Mouse (Mus musculus): ENCODE results near the gene Supt16. TPM values are rescaled to one million over a fixed set of nuclear protein-coding genes. Genes with fewer than 3 reads are reported as not detected.

The Supt16 gene
- polyA plus RNA-seq, 1 experiment from 2014 or later, result 73.5 TPM

DNA sequence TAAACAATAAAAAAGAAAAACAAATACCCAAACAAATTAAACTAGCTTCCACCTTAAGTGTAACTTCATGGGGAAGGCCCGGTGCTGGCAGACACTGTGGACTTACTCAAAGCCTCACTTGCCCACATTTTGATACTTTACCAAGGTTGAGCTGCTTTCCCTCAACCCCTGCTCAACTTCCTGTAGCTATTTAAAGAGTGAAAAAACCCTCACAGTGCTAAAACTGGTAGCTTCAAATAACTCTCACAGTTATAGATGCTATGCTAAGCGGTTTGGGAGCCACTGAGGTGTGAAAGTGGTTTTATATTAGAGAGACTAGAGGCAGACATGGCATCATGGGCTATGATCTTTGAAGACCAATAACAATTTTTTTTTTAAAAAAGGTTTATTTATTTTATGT is 30.6 kb downstream of the Supt16 start:
- Histone ChIP-seq H3K9me3 (ENCODE audit: control insufficient read depth, low read length) (no peaks in the 10 kb centered on the region), H3K27ac (ENCODE audit: low read depth) (no peak overlapping the region), H3K36me3 (ENCODE audit: control insufficient read depth, insufficient read depth, low read length) (peaks cover 87% of the 10 kb centered on the region), H3K9ac (ENCODE audit: low read length) (no peak overlapping the region), H3K4me1 (replicated peaks; ENCODE audit: control insufficient read depth, insufficient read depth, low read length) (no peaks in the 10 kb centered on the region), H3K27me3 (replicated peaks; ENCODE audit: control insufficient read depth, insufficient read depth, low read length) (no peaks in the 10 kb centered on the region), H3K4me3 (ENCODE audit: low read depth, low read length) (no peak overlapping the region), H3K4me2 (ENCODE audit: low read length) (no peak overlapping the region)
- ATAC-seq (replicated peaks; ENCODE audit: low FRiP score, low TSS enrichment, low read depth) (no peak), DNase-seq (ENCODE audit: low spot score) (no peak)
- 93% methylated on average over 2 of the region's 2 CpGs for WGBS

GRCm38 (mm10) chr14:52160911-52161310 is 36.3 kb downstream of the Supt16 start:
- WGBS, result 86% methylated on average over 6 of the region's 6 CpGs
- no peak for ATAC-seq (replicated peaks; ENCODE audit: low FRiP score, low TSS enrichment, low read depth)
- Histone ChIP-seq H3K27me3 (replicated peaks; ENCODE audit: control insufficient read depth, insufficient read depth, low read length) (no peaks in the 10 kb centered on the region), H3K4me2 (ENCODE audit: low read length) (no peak overlapping the region), H3K9me3 (ENCODE audit: control insufficient read depth, low read length) (no peaks in the 10 kb centered on the region), H3K4me1 (replicated peaks; ENCODE audit: control insufficient read depth, insufficient read depth, low read length) (no peaks in the 10 kb centered on the region), H3K36me3 (ENCODE audit: control insufficient read depth, insufficient read depth, low read length) (peaks cover 77% of the 10 kb centered on the region), H3K27ac (ENCODE audit: low read depth) (no peak overlapping the region), H3K9ac (ENCODE audit: low read length) (no peak overlapping the region), H3K4me3 (ENCODE audit: low read depth, low read length) (no peak overlapping the region)
- DNase-seq (ENCODE audit: low spot score), result no peak

DNA sequence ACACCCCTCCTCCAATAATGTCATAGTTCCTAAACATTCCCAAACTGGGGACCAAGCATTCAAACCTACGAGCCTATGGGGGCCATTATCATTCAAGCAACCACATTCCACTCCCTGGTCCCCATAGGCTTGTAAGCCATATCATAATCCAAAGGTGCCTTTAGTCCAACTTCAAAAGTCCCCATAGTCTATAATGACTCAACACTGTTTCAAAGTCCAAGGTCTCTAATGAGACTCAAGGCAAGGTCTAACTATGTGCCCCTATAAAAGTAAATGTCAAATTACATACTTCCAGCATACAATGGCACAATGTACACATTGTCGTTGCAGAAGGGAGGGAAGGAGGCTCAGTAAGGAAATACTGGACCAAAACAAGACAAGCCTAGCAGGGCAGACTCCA is 42.2 kb downstream of the Supt16 start:
- Histone ChIP-seq H3K4me1 (replicated peaks; ENCODE audit: control insufficient read depth, insufficient read depth, low read length) (no peaks in the 10 kb centered on the region), H3K9ac (ENCODE audit: low read length) (no peak overlapping the region), H3K9me3 (ENCODE audit: control insufficient read depth, low read length) (no peaks in the 10 kb centered on the region), H3K27ac (ENCODE audit: low read depth) (no peak overlapping the region), H3K4me3 (ENCODE audit: low read depth, low read length) (no peak overlapping the region), H3K4me2 (ENCODE audit: low read length) (no peak overlapping the region), H3K27me3 (replicated peaks; ENCODE audit: control insufficient read depth, insufficient read depth, low read length) (no peaks in the 10 kb centered on the region), H3K36me3 (ENCODE audit: control insufficient read depth, insufficient read depth, low read length) (peaks cover 20% of the 10 kb centered on the region)
- ATAC-seq (replicated peaks; ENCODE audit: low FRiP score, low TSS enrichment, low read depth) (0 out of 2 replicates have a peak, but pooled peaks have one; percentile 36), DNase-seq (ENCODE audit: low spot score) (no peak)
- 78% methylated on average over 2 of the region's 2 CpGs for WGBS

- ATAC-seq (replicated peaks; ENCODE audit: low FRiP score, low TSS enrichment, low read depth) (no peak), DNase-seq (ENCODE audit: low spot score) (no peak)
- no peaks in the 10 kb centered on the region for H3K27me3 ChIP-seq (replicated peaks; ENCODE audit: control insufficient read depth, insufficient read depth, low read length)
- H3K9ac ChIP-seq (ENCODE audit: low read length), result no peak overlapping the region
- no peaks in the 10 kb centered on the region for H3K9me3 ChIP-seq (ENCODE audit: control insufficient read depth, low read length)
- H3K27ac ChIP-seq (ENCODE audit: low read depth), result no peak overlapping the region
- no peak overlapping the region for H3K4me3 ChIP-seq (ENCODE audit: low read depth, low read length)
- H3K4me2 ChIP-seq (ENCODE audit: low read length), result no peak overlapping the region
- 54% methylated on average over 3 of the region's 3 CpGs for WGBS
- H3K4me1 ChIP-seq (replicated peaks; ENCODE audit: control insufficient read depth, insufficient read depth, low read length), result no peaks in the 10 kb centered on the region
- no peaks in the 10 kb centered on the region for H3K36me3 ChIP-seq (ENCODE audit: control insufficient read depth, insufficient read depth, low read length)
These were observed 44.6 kb downstream of the Supt16 start for GRCm38 (mm10) chr14:52152613-52153012.

DNA sequence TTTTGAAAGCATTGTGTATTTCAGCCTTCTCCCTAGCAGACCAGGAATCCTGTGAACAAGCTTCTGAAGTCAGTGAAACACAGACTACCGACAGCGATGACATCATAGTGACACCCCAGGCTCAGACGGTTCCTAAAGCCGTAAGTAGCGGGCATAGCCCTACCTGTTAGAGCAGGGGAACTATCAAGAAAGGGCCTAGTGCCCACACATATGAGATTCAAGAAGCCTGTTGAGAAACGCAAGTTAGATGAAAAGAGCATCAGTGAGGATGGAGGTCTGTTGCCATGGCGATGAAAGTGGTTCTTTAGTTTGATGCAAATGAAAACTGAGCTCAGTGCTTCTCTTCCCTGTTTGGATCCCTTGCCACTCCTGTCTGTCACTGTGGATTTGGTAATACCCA is 45.0 kb downstream of the Supt16 start:
- no peak overlapping the region for H3K4me2 ChIP-seq (ENCODE audit: low read length)
- no peak overlapping the region for H3K9ac ChIP-seq (ENCODE audit: low read length)
- no peak overlapping the region for H3K27ac ChIP-seq (ENCODE audit: low read depth)
- WGBS, result 41% methylated on average over 7 of the region's 7 CpGs
- ATAC-seq (replicated peaks; ENCODE audit: low FRiP score, low TSS enrichment, low read depth) (no peak), DNase-seq (ENCODE audit: low spot score) (no peak)
- no peaks in the 10 kb centered on the region for H3K9me3 ChIP-seq (ENCODE audit: control insufficient read depth, low read length)
- H3K27me3 ChIP-seq (replicated peaks; ENCODE audit: control insufficient read depth, insufficient read depth, low read length), result no peaks in the 10 kb centered on the region
- H3K4me1 ChIP-seq (replicated peaks; ENCODE audit: control insufficient read depth, insufficient read depth, low read length), result no peaks in the 10 kb centered on the region
- no peaks in the 10 kb centered on the region for H3K36me3 ChIP-seq (ENCODE audit: control insufficient read depth, insufficient read depth, low read length)
- no peak overlapping the region for H3K4me3 ChIP-seq (ENCODE audit: low read depth, low read length)

DNA sequence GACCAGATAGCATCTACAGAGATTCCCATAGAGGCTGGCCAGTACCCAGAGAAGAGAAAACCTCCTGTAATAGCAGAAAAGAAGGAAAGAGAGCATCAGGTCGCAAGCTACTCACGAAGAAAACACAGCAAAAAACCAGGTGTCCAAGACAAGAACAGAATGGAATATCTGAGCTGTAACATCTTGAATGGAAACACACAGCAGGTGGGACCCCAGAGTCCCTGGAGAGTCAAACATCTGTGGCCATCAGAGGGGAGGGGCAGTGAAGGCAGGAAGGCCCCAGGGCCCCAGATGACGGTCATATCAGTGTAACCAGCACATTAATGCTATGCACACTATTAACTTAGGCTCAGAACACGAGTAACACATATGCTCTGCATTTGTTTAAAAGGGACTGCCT is 47.3 kb downstream of the Supt16 start:
- H3K27ac ChIP-seq (ENCODE audit: low read depth), result no peak overlapping the region
- DNase-seq (ENCODE audit: low spot score) (no peak), ATAC-seq (replicated peaks; ENCODE audit: low FRiP score, low TSS enrichment, low read depth) (no peak)
- H3K36me3 ChIP-seq (ENCODE audit: control insufficient read depth, insufficient read depth, low read length), result no peaks in the 10 kb centered on the region
- no peaks in the 10 kb centered on the region for H3K9me3 ChIP-seq (ENCODE audit: control insufficient read depth, low read length)
- no peak overlapping the region for H3K9ac ChIP-seq (ENCODE audit: low read length)
- no peak overlapping the region for H3K4me2 ChIP-seq (ENCODE audit: low read length)
- no peaks in the 10 kb centered on the region for H3K27me3 ChIP-seq (replicated peaks; ENCODE audit: control insufficient read depth, insufficient read depth, low read length)
- no peaks in the 10 kb centered on the region for H3K4me1 ChIP-seq (replicated peaks; ENCODE audit: control insufficient read depth, insufficient read depth, low read length)
- WGBS, result 67% methylated on average over 4 of the region's 4 CpGs
- H3K4me3 ChIP-seq (ENCODE audit: low read depth, low read length), result no peak overlapping the region

GRCm38 (mm10) chr14:52146540-52146939 is 50.7 kb downstream of the Supt16 start:
- no peaks in the 10 kb centered on the region for H3K4me1 ChIP-seq (replicated peaks; ENCODE audit: control insufficient read depth, insufficient read depth, low read length)
- no peaks in the 10 kb centered on the region for H3K36me3 ChIP-seq (ENCODE audit: control insufficient read depth, insufficient read depth, low read length)
- H3K9ac ChIP-seq (ENCODE audit: low read length), result no peak overlapping the region
- H3K27ac ChIP-seq (ENCODE audit: low read depth), result no peak overlapping the region
- ATAC-seq (replicated peaks; ENCODE audit: low FRiP score, low TSS enrichment, low read depth) (no peak), DNase-seq (ENCODE audit: low spot score) (no peak)
- H3K27me3 ChIP-seq (replicated peaks; ENCODE audit: control insufficient read depth, insufficient read depth, low read length), result no peaks in the 10 kb centered on the region
- H3K4me2 ChIP-seq (ENCODE audit: low read length), result no peak overlapping the region
- no peak overlapping the region for H3K4me3 ChIP-seq (ENCODE audit: low read depth, low read length)
- no peaks in the 10 kb centered on the region for H3K9me3 ChIP-seq (ENCODE audit: control insufficient read depth, low read length)
- 59% methylated on average over 4 of the region's 4 CpGs for WGBS

DNA sequence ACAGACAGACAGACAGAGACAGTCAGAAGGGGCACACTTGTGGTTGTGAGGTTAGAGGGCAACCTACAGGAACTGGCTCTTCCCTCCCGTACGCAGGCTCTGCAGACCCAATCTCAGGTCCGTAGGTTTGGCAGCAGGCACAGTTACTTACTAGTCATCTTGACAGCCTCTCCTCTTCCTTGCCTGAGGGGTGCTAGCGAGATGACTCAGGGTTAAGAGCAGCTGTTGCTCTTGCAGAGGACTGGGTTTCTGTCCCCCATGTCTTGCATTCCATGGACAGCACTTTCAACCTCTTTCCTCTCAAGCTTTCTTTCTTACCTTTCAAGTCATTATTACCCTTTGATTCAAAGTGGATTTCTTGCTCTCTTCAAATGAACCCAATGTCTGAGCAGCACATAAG is 53.1 kb downstream of the Supt16 start:
- H3K4me3 ChIP-seq (ENCODE audit: low read depth, low read length), result no peak overlapping the region
- no peak overlapping the region for H3K27ac ChIP-seq (ENCODE audit: low read depth)
- no peak for ATAC-seq (replicated peaks; ENCODE audit: low FRiP score, low TSS enrichment, low read depth)
- H3K9ac ChIP-seq (ENCODE audit: low read length), result no peak overlapping the region
- H3K4me2 ChIP-seq (ENCODE audit: low read length), result no peak overlapping the region
- 0 out of 2 replicates have a peak, but pooled peaks cover 8% of the 10 kb centered on the region for H3K4me1 ChIP-seq (replicated peaks; ENCODE audit: control insufficient read depth, insufficient read depth, low read length)
- no peaks in the 10 kb centered on the region for H3K9me3 ChIP-seq (ENCODE audit: control insufficient read depth, low read length)
- WGBS, result 73% methylated on average over 4 of the region's 4 CpGs
- no peaks in the 10 kb centered on the region for H3K27me3 ChIP-seq (replicated peaks; ENCODE audit: control insufficient read depth, insufficient read depth, low read length)
- DNase-seq (ENCODE audit: low spot score), result no peak
- H3K36me3 ChIP-seq (ENCODE audit: control insufficient read depth, insufficient read depth, low read length), result no peaks in the 10 kb centered on the region

DNA sequence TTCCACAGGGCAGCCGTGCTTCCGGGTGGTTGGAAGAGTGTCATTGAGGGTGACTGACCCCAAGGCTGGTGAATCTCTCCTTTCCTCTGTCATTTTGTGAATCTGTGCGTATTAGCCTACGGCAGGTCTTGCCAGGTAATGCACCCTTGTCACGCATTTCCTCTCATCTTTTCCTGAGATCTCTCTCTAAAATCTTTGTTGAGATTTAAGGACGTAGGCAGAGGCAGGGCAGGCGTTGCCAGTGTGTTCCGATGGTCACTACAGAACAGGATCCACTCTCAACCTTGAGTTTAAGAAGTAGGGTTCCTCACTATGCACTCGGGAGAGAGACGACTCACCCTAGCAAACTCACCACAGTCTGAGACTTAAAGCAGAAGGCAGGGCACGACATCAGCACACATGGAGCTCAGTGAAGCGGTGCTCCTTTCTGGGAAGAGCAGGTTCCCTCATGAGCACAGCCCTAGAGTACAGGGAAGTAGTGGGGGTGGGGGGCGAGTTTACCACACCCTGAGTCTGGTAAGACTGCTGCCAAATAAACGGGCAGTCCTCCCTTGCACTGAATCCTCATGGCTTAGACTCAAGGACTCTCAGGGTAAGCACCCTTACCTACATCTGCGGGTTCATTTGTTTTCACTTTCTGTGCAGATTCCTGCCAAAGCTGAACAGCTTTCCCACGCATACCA is 55.6 kb downstream of the Supt16 start:
- Histone ChIP-seq H3K4me3 (ENCODE audit: low read depth, low read length) (no peak overlapping the region), H3K27ac (ENCODE audit: low read depth) (no peak overlapping the region), H3K4me2 (ENCODE audit: low read length) (peak overlapping the region; percentile 29), H3K27me3 (replicated peaks; ENCODE audit: control insufficient read depth, insufficient read depth, low read length) (no peaks in the 10 kb centered on the region), H3K36me3 (ENCODE audit: control insufficient read depth, insufficient read depth, low read length) (no peaks in the 10 kb centered on the region), H3K4me1 (replicated peaks; ENCODE audit: control insufficient read depth, insufficient read depth, low read length) (0 out of 2 replicates have a peak, but pooled peaks cover 8% of the 10 kb centered on the region), H3K9ac (ENCODE audit: low read length) (no peak overlapping the region), H3K9me3 (ENCODE audit: control insufficient read depth, low read length) (no peaks in the 10 kb centered on the region)
- ATAC-seq (replicated peaks; ENCODE audit: low FRiP score, low TSS enrichment, low read depth) (no peak), DNase-seq (ENCODE audit: low spot score) (no peak)
- WGBS, result 66% methylated on average over 16 of the region's 16 CpGs
